Mouse (Mus musculus) stomach, postnatal 0 days (tissue): ENCODE results near the gene Obox2. TPM values are rescaled to one million over a fixed set of nuclear protein-coding genes. Genes with fewer than 3 reads are reported as not detected.
"Not testable (repeated sequence)": the region's sequence is repeated elsewhere in the genome, so short reads cannot be mapped to it uniquely, and the experiment has no call there.

Experiments used
- ATAC-seq: fragments of 200-750 bp; cut with Nextera tagmentation; 2 replicates; pipeline ENCODE4 v1.8.0; 2017; ENCODE audit not compliant: low FRiP score, low TSS enrichment
- DNase-seq: peaks from one replicate; pipeline ENCODE4 v3.0.0-alpha.2; 2016; ENCODE audit warnings: low spot score
- H3K27ac ChIP-seq: fragments of 300-500 bp; sonication (generic); replicated peaks from 2 replicates; pipeline ENCODE4 v1.5.1; 2014; ENCODE audit warnings: mild to moderate bottlenecking, control low read depth
- H3K27me3 ChIP-seq: fragments of 300-500 bp; sonication (generic); 2 replicates; pipeline ENCODE4 v1.6.1; 2014; ENCODE audit warnings: low read length; ENCODE audit not compliant: control insufficient read depth, insufficient read depth
- H3K36me3 ChIP-seq: fragments of 300-500 bp; sonication (generic); 2 replicates; pipeline ENCODE4 v1.6.1; 2014; ENCODE audit warnings: low read length, mixed read lengths; ENCODE audit not compliant: control insufficient read depth, insufficient read depth
- H3K4me1 ChIP-seq: fragments of 300-500 bp; sonication (generic); replicated peaks from 2 replicates; pipeline ENCODE4 v1.6.1; 2014; ENCODE audit warnings: antibody characterized with exemption; ENCODE audit not compliant: control insufficient read depth, insufficient read depth
- H3K4me2 ChIP-seq: fragments of 300-500 bp; sonication (generic); replicated peaks from 2 replicates; pipeline ENCODE4 v1.6.1; 2014; ENCODE audit warnings: low read depth, mild to moderate bottlenecking, control low read depth, moderate library complexity
- H3K4me3 ChIP-seq: fragments of 300-500 bp; sonication (generic); 2 replicates; pipeline ENCODE4 v1.5.1; 2014; ENCODE audit warnings: low read depth, low read length, control low read depth
- H3K9ac ChIP-seq: fragments of 300-500 bp; sonication (generic); 2 replicates; pipeline ENCODE4 v1.6.1; 2014; ENCODE audit warnings: mild to moderate bottlenecking, low read length, control low read depth, mixed read lengths
- H3K9me3 ChIP-seq: fragments of 300-500 bp; sonication (generic); 2 replicates; pipeline ENCODE4 v1.6.1; 2016; ENCODE audit warnings: low read length; ENCODE audit not compliant: control insufficient read depth
- WGBS: fragments of 180-500 bp; shearing (Covaris S2); extraction: QIAGEN DNeasy Blood & Tissue Kit; methylation state at CpG from one replicate; pipeline ENCODE4 v1.1.7; 2014; 5-methylcytosine and 5-hydroxymethylcytosine counted together
- polyA plus RNA-seq: library from polyadenylated mRNA; unstranded; fragments of >200 nt; fragmentation: Nextera tagmentation; extraction: Ambion mirVana; gene quantifications from 2 replicates; pipeline ENCODE4 v1.2.1, GENCODE M21; 2015

Gene Obox2
- not detected in 2 replicates for polyA plus RNA-seq

DNA sequence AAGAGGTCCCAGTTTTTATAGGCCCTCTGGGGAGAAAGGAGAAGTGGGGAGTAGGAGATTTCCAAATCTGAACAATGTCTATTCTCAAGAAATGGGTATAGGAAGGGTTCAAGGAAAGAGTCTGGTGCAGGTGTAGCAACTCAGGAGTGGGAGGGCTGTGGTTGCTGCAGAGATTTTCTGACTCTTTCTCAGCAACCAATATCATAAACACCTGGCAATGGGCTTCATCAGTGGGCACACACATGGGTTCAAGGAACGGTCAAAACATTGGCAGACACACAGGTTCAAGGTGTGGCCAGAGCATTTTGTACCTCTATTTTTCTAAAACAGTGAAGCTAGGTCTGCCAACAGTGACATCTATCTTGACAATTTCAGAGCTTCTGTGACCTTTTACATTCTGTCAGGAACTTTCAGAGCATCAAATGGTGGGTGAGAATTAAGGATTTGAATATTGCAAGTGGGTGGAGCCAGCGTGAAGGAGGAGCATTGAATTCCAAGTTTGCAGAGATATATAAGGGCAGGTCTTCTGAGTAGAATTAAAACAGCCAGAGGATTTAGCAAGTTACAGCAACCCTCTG lies at the start of gene Obox2, which contains the start of gene Obox1:
Gene Obox2 (plus strand): TSS at position 301 of the 578 bp plus-strand sequence.
Gene Obox1 (plus strand): TSS at position 528 of the 578 bp plus-strand sequence.
- H3K4me3 ChIP-seq, H3K4me1 ChIP-seq, H3K9me3 ChIP-seq, H3K4me2 ChIP-seq, H3K27ac ChIP-seq, DNase-seq, H3K9ac ChIP-seq, ATAC-seq, H3K36me3 ChIP-seq, H3K27me3 ChIP-seq: not testable (repeated sequence)
- WGBS: no CpG with 5 or more reads among the region's 2 CpGs

DNA sequence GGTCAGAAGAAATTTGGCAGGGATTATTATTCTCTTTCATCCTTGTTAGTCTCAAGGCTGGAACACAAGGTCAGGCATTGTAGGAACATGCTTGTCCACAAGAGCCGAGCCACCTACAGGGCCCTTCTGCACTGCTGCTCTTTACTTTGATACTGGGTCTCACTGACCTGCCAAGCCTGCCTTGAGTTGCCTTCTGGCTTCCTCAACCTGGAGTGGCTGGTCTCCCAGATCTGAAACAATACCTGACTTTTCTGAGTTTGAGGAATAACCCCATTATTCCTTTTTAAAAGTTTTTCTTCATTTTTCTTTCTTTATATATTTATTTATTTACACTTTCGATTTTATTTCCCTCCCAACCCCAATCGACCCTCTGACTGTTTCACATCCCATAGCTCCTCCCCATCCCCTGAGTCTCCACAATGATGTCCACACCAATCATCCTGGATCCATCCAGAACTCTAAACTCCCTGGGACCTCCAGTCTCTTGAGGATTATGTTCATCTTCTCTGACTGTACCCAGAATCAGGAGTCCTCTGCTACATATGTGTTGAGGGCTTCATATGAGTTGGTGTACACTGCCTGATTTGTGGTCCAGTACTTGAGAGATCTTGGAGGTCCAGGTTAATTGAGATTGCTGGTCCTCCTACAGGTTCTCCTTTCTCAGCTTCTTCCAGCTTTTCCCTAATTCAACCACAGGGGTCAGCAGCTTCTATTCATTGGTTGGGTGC lies 10.8 kb downstream of the Obox2 start:
- 57% methylated on average over 3 of the region's 3 CpGs for WGBS
- H3K4me1 ChIP-seq: not testable (repeated sequence)

DNA sequence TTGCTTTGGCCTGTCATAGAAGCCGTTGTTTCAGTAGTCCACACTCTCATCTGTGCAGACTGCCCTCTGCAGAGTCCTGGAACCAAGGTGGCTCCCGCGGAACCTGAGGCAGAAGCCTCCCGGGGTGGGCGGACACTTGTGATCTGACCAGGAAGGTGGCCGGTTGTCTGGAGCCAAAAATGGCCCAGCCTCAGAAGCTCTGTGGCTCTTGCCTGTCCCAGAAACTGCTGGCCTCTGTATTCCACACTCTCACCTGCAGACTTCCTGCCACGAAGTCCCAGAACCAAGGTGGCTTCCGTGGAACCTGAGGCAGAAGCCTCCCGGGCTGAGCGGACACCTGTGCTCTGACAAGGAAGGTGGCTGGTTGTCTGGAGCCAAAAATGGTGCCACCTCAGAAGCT lies 18.3 kb downstream of the Obox2 start:
- DNase-seq, H3K4me1 ChIP-seq, H3K27me3 ChIP-seq, H3K9me3 ChIP-seq, H3K36me3 ChIP-seq, H3K27ac ChIP-seq, ATAC-seq, H3K4me2 ChIP-seq, H3K4me3 ChIP-seq, H3K9ac ChIP-seq: not testable (repeated sequence)
- WGBS: 85% methylated on average over 10 of the region's 10 CpGs

More for the DNA sequence above, 10.8 kb downstream of the Obox2 start:
- H3K27ac ChIP-seq, H3K4me2 ChIP-seq, H3K9me3 ChIP-seq, DNase-seq, H3K36me3 ChIP-seq, H3K27me3 ChIP-seq, ATAC-seq, H3K4me3 ChIP-seq, H3K9ac ChIP-seq: not testable (repeated sequence)

DNA sequence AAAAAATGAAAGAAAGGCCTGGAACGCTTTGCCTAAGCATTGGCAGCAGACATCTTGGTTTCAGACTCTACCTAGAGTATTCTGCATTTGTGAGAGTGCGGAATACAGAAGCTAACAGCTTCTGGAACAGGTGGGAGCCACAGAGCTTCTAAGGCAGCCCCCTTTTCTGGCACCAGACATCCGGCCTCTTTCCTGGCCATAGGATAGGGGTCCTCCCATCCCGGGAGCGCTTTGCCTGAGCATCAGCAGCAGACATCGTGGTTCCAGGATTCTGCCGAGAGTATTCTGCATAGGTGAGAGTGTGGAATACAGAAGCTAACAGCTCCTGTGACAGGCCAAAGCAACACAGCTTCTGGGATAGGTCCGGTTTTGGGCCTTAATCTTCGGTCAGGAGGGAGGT lies 29.5 kb downstream of the Obox2 start:
- H3K9me3 ChIP-seq, H3K4me1 ChIP-seq, DNase-seq, H3K9ac ChIP-seq, H3K27ac ChIP-seq, H3K4me3 ChIP-seq, H3K4me2 ChIP-seq, H3K36me3 ChIP-seq, ATAC-seq, H3K27me3 ChIP-seq: not testable (repeated sequence)
- WGBS: 77% methylated on average over 8 of the region's 9 CpGs

DNA sequence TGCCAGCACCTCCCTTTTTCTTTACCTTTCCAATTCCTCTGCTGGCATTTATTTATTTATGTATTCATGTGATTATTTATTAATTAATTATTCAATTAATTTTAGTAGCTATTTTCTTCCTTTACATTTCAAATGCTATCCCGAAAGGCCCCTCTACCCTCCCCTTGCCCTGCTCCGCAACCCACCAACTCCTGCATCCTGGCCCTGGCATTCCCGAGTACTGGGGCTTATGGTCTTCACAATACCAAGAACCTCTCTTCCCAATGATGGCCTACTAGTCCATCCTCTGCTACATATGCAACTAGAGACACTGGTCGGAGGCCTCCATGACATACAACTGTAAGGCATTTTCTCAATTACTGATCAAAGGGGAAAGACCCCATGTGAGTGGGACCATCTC lies 37.0 kb downstream of the Obox2 start:
- not testable (repeated sequence) for H3K9me3 ChIP-seq, H3K4me1 ChIP-seq, H3K36me3 ChIP-seq, H3K4me3 ChIP-seq, H3K4me2 ChIP-seq, H3K27ac ChIP-seq, H3K9ac ChIP-seq, DNase-seq, H3K27me3 ChIP-seq, ATAC-seq
- WGBS: 87% methylated on average over 3 of the region's 4 CpGs

Other genes starting within 250 kb of the Obox2 start
- gene Obox1, start 227 bp downstream of the Obox2 start, polyA plus RNA-seq: not detected in 2 replicates